Mouse (Mus musculus) testis, adult 2 months (tissue): ENCODE measurements around the gene Zfp456. TPM values are rescaled to one million over a fixed set of nuclear protein-coding genes. Genes with fewer than 3 reads are reported as not detected.

Source experiments
- H3K27ac ChIP-seq: fragments of 200-500 bp; 2 replicates; pipeline ENCODE4 v1.5.1; 2012; ENCODE audit warnings: low read depth, low read length; ENCODE audit not compliant: control insufficient read depth, insufficient read depth
- H3K27me3 ChIP-seq: fragments of 200-500 bp; 2 replicates; pipeline ENCODE4 v1.6.1; 2012; ENCODE audit warnings: mild to moderate bottlenecking, low read length, moderate library complexity; ENCODE audit not compliant: control insufficient read depth, insufficient read depth
- H3K36me3 ChIP-seq: fragments of 200-500 bp; 2 replicates; pipeline ENCODE4 v1.6.1; 2012; ENCODE audit warnings: mild to moderate bottlenecking, low read length; ENCODE audit not compliant: control insufficient read depth, insufficient read depth
- H3K4me1 ChIP-seq: fragments of 200-500 bp; 2 replicates; pipeline ENCODE4 v1.6.1; 2012; ENCODE audit warnings: low read length; ENCODE audit not compliant: control insufficient read depth, insufficient read depth
- H3K4me3 ChIP-seq: fragments of 200-500 bp; 2 replicates; pipeline ENCODE4 v1.5.1; 2012; ENCODE audit warnings: low read depth, mild to moderate bottlenecking, low read length, moderate library complexity, mixed read lengths; ENCODE audit not compliant: control insufficient read depth
- CTCF ChIP-seq: fragments of 200-500 bp; IDR thresholded peaks from 2 replicates; pipeline ENCODE4 v1.5.1; 2012; ENCODE audit warnings: low read depth, mild to moderate bottlenecking, inconsistent platforms, low read length, moderate library complexity; ENCODE audit not compliant: control insufficient read depth, insufficient read depth, insufficient replicate concordance
- POLR2A ChIP-seq: fragments of 200-500 bp; IDR thresholded peaks from 2 replicates; pipeline ENCODE4 v1.6.1; 2012; ENCODE audit warnings: low read depth, mild to moderate bottlenecking, inconsistent platforms, low read length, moderate library complexity; ENCODE audit not compliant: control insufficient read depth
- polyA plus RNA-seq: library from polyadenylated mRNA; depleted of rRNA; stranded (reverse); fragments of >200 nt; gene quantifications from 2 replicates; pipeline ENCODE4 v1.2.3, GENCODE M21; 2012; rRNA removed

Gene Zfp456
- polyA plus RNA-seq, 1 experiment: 0.09 TPM

GRCm38 (mm10) chr13:67360131-67360744, 15.4 kb downstream of the Zfp456 start, which contains the start of the genes Gm28044 and Zfp953:
Gene Gm28044 (minus strand): TSS chr13:67360536.
Gene Zfp953 (minus strand): TSS chr13:67360605.
- Histone ChIP-seq H3K4me3 (peak within 1 kb of the TSS; percentile 96), H3K4me1 (no peaks in the 10 kb centered on the region; the same call in 1 of the 2 replicates), H3K27me3 (no peaks in the 10 kb centered on the region), H3K27ac (peak within 1 kb of the TSS; percentile 90), H3K36me3 (no peaks in the 10 kb centered on the region)
- TF ChIP-seq CTCF (no peak), POLR2A (no peak)

GRCm38 (mm10) chr13:67351854-67352253, 23.8 kb downstream of the Zfp456 start:
- H3K27ac ChIP-seq: no peak overlapping the region
- TF ChIP-seq CTCF (no peak), POLR2A (no peak)
- no peaks in the 10 kb centered on the region for H3K27me3 ChIP-seq
- H3K4me3 ChIP-seq: no peak overlapping the region
- no peaks in the 10 kb centered on the region for H3K4me1 ChIP-seq
- no peaks in the 10 kb centered on the region for H3K36me3 ChIP-seq

- Histone ChIP-seq H3K36me3 (no peaks in the 10 kb centered on the region), H3K27me3 (no peaks in the 10 kb centered on the region), H3K4me1 (no peaks in the 10 kb centered on the region), H3K27ac (no peak overlapping the region), H3K4me3 (no peak overlapping the region)
- TF ChIP-seq POLR2A (no peak), CTCF (no peak)
These were observed 32.2 kb downstream of the Zfp456 start for GRCm38 (mm10) chr13:67343422-67343821.

- H3K27ac ChIP-seq: no peak overlapping the region
These were observed 42.7 kb downstream of the Zfp456 start for GRCm38 (mm10) chr13:67332877-67333276.

GRCm38 (mm10) chr13:67332019-67332724, 43.4 kb downstream of the Zfp456 start, which contains the start of gene Zfp595:
Gene Zfp595 (minus strand): TSS chr13:67332570.
- Histone ChIP-seq H3K4me1 (peaks cover 10% of the 10 kb centered on the region), H3K27me3 (no peaks in the 10 kb centered on the region), H3K36me3 (no peaks in the 10 kb centered on the region), H3K4me3 (peak within 1 kb of the TSS; percentile 93), H3K27ac (peak within 1 kb of the TSS; percentile 64; the same call in 1 of the 2 replicates)
- TF ChIP-seq CTCF: peak; percentile 55; the same call in 1 of the 2 replicates
- no peak for TF ChIP-seq POLR2A

More at GRCm38 (mm10) chr13:67332877-67333276, 42.7 kb downstream of the Zfp456 start:
- Histone ChIP-seq H3K36me3 (no peaks in the 10 kb centered on the region), H3K27me3 (no peaks in the 10 kb centered on the region), H3K4me1 (peaks cover 10% of the 10 kb centered on the region), H3K4me3 (no peak overlapping the region; the same call in 1 of the 2 replicates)
- TF ChIP-seq POLR2A (no peak), CTCF (no peak)

Other genes starting within 250 kb of the Zfp456 start
- gene Rsl1, start 202.6 kb downstream of the Zfp456 start, polyA plus RNA-seq: 0.37 and 0.77 TPM in 2 replicates
- gene Zfp455, start 181.3 kb downstream of the Zfp456 start, polyA plus RNA-seq: 0.12 and 0.17 TPM in 2 replicates
- gene Zfp458, start 97.3 kb downstream of the Zfp456 start, polyA plus RNA-seq: 1.3 and 1.5 TPM in 2 replicates
- 1.2 and 1.5 TPM in 2 replicates for gene Zfp457, start 69.3 kb downstream of the Zfp456 start, polyA plus RNA-seq
- 0.47 and 0.52 TPM in 2 replicates for gene Zfp595, start 43.2 kb downstream of the Zfp456 start, polyA plus RNA-seq
- gene Gm28044, start 15.3 kb downstream of the Zfp456 start, polyA plus RNA-seq: not detected in 2 replicates
- gene Zfp953, start 15.2 kb downstream of the Zfp456 start, polyA plus RNA-seq: 0.19 and 0.27 TPM in 2 replicates
- not detected in 2 replicates for gene Gm28041, start 77 bp downstream of the Zfp456 start, polyA plus RNA-seq
- gene Zfp429, start 24.0 kb upstream of the Zfp456 start, polyA plus RNA-seq: 0.17 and 0.60 TPM in 2 replicates
- 0.14 and 0.62 TPM in 2 replicates for gene Zfp459, start 45.6 kb upstream of the Zfp456 start, polyA plus RNA-seq
- gene Zfp874a, start 75.8 kb upstream of the Zfp456 start, polyA plus RNA-seq: 0.65 and 0.70 TPM in 2 replicates
- 0.85 and 0.86 TPM in 2 replicates for gene Zfp874b, start 108.4 kb upstream of the Zfp456 start, polyA plus RNA-seq
- 2.8 and 3.2 TPM in 2 replicates for gene Zfp58, start 124.7 kb upstream of the Zfp456 start, polyA plus RNA-seq
- gene Gm26965, start 150.3 kb upstream of the Zfp456 start, polyA plus RNA-seq: not detected in 2 replicates
- 59.3 and 86.0 TPM in 2 replicates for gene Zfp87, start 150.4 kb upstream of the Zfp456 start, polyA plus RNA-seq
- 2.0 and 2.6 TPM in 2 replicates for gene Zfp748, start 178.0 kb upstream of the Zfp456 start, polyA plus RNA-seq
- 0.32 and 0.34 TPM in 2 replicates for gene Zfp729b, start 233.9 kb upstream of the Zfp456 start, polyA plus RNA-seq